Mouse (Mus musculus) kidney, adult 2 months (tissue): ENCODE data around the gene Gm45808.

Experiments used
- CTCF ChIP-seq: fragments of 200-500 bp; conservative IDR thresholded peaks from 2 replicates; pipeline ENCODE4 v1.5.1; 2011; ENCODE audit warnings: low read depth, mild to moderate bottlenecking, control low read depth, low read length, moderate library complexity, mixed read lengths; ENCODE audit not compliant: insufficient read depth, insufficient read length
- POLR2A ChIP-seq: fragments of 200-500 bp; IDR thresholded peaks from one replicate; pipeline ENCODE4 v1.6.1; 2011; ENCODE audit warnings: low read depth, low read length, control low read depth

DNA sequence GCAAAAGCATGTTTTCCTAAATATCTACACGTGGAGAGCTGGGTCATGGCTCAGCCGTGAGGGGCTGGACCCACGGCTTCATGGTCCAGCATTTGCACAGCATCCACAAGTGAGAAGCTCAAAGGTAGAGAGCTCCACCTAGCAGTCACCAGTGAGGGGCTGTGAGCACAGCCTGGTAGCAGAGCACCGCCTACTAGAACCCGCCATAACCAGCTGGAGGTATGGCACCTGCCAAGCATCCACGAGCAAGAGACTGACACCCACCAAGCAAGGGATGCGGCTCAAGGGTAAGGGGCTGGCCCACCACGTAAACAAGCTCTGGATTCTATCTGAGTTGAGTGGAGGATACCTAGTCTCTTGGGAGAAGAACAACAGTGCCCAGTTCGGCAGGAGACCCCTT is 21.1 kb downstream of the Gm45808 start:
- no peak; the same call in 1 of the 2 replicates for TF ChIP-seq CTCF
- TF ChIP-seq POLR2A: no peak
